Mouse (Mus musculus) embryonic facial prominence, embryonic 11.5 days (tissue): ENCODE results near the gene Tyms. TPM values are rescaled to one million over a fixed set of nuclear protein-coding genes. Genes with fewer than 3 reads are reported as not detected.

ENCODE experiments used
- ATAC-seq: fragments of 200-750 bp; cut with Nextera tagmentation; replicated peaks from 2 replicates; pipeline ENCODE4 v1.8.0; 2017; ENCODE audit warnings: low read depth; ENCODE audit not compliant: insufficient number of reproducible peaks, low FRiP score, low TSS enrichment
- DNase-seq: peaks from one replicate; pipeline ENCODE4 v3.0.0-alpha.2; 2015; ENCODE audit warnings: low spot score
- H3K27ac ChIP-seq: fragments of 300-500 bp; sonication (generic); replicated peaks from 2 replicates; pipeline ENCODE4 v1.5.1; 2014; ENCODE audit warnings: mild to moderate bottlenecking, low read depth, low read length, control low read depth
- H3K27me3 ChIP-seq: fragments of 300-500 bp; sonication (generic); 2 replicates; pipeline ENCODE4 v1.6.1; 2014; ENCODE audit warnings: mild to moderate bottlenecking, low read length, moderate library complexity, mixed read lengths; ENCODE audit not compliant: control insufficient read depth, insufficient read depth
- H3K36me3 ChIP-seq: fragments of 300-500 bp; sonication (generic); replicated peaks from 2 replicates; pipeline ENCODE4 v1.6.1; 2014; ENCODE audit warnings: low read depth, mild to moderate bottlenecking, low read length, moderate library complexity, mixed read lengths; ENCODE audit not compliant: control insufficient read depth, insufficient read depth
- H3K4me1 ChIP-seq: fragments of 300-500 bp; sonication (generic); 2 replicates; pipeline ENCODE4 v1.6.1; 2014; ENCODE audit warnings: low read length, mixed read lengths; ENCODE audit not compliant: control insufficient read depth, insufficient read depth
- H3K4me2 ChIP-seq: fragments of 300-500 bp; sonication (generic); 2 replicates; pipeline ENCODE4 v1.6.1; 2014; ENCODE audit warnings: low read depth, mild to moderate bottlenecking, control low read depth, low read length, moderate library complexity
- H3K4me3 ChIP-seq: fragments of 300-500 bp; sonication (generic); 2 replicates; pipeline ENCODE4 v1.5.1; 2014; ENCODE audit warnings: low read depth, low read length, control low read depth
- H3K9ac ChIP-seq: fragments of 300-500 bp; sonication (generic); replicated peaks from 2 replicates; pipeline ENCODE4 v1.6.1; 2014; ENCODE audit warnings: mild to moderate bottlenecking, control low read depth, low read length
- H3K9me3 ChIP-seq: fragments of 300-500 bp; sonication (generic); replicated peaks from 2 replicates; pipeline ENCODE4 v1.6.1; 2016; ENCODE audit warnings: mild to moderate bottlenecking, low read length, inconsistent platforms, mixed read lengths; ENCODE audit not compliant: control insufficient read depth
- WGBS: fragments of 180-500 bp; shearing (Covaris S2); extraction: QIAGEN DNeasy Blood & Tissue Kit; methylation state at CpG from one replicate; pipeline ENCODE4 v1.1.7; 2014; 5-methylcytosine and 5-hydroxymethylcytosine counted together
- polyA plus RNA-seq: library from polyadenylated mRNA; unstranded; fragments of >200 nt; fragmentation: Nextera tagmentation; extraction: Ambion mirVana; gene quantifications from 2 replicates; pipeline ENCODE4 v1.2.1, GENCODE M21; 2014

The Tyms gene
- polyA plus RNA-seq, 1 experiment from 2014 or later = 418 TPM

DNA sequence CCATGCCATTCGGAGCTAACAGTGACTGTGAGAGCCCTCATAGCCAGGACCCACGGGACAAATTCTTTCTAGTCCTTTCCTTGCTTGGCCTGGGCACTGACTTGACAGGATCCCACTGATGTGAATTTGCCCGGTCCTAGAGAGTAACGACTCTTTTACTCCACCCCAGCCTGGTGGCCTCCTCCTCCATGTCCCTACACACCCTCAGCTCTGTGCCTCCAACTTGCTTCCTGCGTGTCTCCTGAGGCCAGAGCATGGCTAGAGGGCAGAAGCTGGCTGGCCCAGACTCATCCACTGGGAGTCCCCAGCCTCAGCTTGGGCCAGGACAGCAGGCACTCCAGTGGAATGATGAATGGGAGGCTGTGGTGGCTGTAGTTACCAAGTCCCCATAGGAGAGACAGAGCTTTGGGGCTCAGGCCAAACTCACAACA is 34.2 kb upstream of the Tyms start:
- Histone ChIP-seq H3K4me2 (no peak overlapping the region), H3K27me3 (peaks cover 39% of the 10 kb centered on the region), H3K9ac (peak overlapping the region; percentile 6; the same call in 1 of the 2 replicates), H3K4me1 (peaks cover 30% of the 10 kb centered on the region), H3K9me3 (no peaks in the 10 kb centered on the region), H3K4me3 (no peak overlapping the region), H3K36me3 (no peaks in the 10 kb centered on the region), H3K27ac (no peak overlapping the region)
- DNase-seq (no peak), ATAC-seq (no peak)
- WGBS = 6% methylated on average over 5 of the region's 5 CpGs

DNA sequence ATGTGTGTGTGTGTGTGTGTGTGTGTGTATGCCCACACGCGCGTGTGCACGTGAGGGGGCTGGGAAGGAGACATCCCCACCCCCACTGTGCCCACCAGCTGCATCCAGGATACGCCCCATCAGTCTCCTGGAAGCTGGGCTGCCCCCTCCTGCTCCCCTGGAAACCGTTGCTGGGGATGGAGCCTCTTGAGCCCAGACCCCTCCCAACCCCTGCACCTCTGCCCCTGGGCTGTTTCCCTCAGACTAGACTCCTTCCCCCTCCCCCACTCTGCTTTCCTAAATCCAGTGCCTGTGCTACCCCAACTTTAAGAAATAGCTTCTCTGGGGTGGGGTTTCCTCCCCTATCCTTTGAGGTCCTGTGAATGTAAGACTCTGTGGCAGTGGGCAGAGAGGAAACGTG is 33.8 kb upstream of the Tyms start:
- peaks cover 30% of the 10 kb centered on the region for H3K4me1 ChIP-seq
- peak overlapping the region; percentile 6; the same call in 1 of the 2 replicates for H3K9ac ChIP-seq
- H3K27me3 ChIP-seq = peaks cover 35% of the 10 kb centered on the region
- 4% methylated on average over 7 of the region's 7 CpGs for WGBS
- no peak overlapping the region for H3K27ac ChIP-seq
- H3K36me3 ChIP-seq = no peaks in the 10 kb centered on the region
- no peaks in the 10 kb centered on the region for H3K9me3 ChIP-seq
- no peak overlapping the region for H3K4me3 ChIP-seq
- no peak overlapping the region for H3K4me2 ChIP-seq
- DNase-seq = peak; percentile 54
- 0 out of 2 replicates have a peak, but pooled peaks have one; percentile 26 for ATAC-seq

DNA sequence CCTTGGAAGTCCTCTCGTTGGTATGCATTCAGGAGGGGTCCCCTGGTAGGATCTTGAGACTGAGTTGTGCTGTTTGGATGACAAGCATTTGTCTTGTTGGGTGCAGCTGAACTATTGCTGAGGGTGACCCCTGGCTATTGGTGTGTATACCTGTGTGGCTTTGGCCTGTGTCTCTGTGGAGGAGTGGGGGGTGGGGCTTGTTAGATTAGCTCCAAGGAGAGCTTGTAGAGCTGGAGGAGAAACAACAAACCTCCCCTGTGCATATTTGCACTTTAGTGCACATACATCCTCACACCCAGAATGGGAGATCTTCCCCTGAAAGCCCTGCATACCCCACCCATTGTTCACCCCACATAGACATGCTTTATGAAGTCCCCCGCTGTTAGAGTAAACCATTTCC is 33.3 kb upstream of the Tyms start:
- Histone ChIP-seq H3K9ac (no peak overlapping the region), H3K27me3 (peaks cover 34% of the 10 kb centered on the region), H3K4me1 (peaks cover 30% of the 10 kb centered on the region), H3K9me3 (no peaks in the 10 kb centered on the region), H3K4me2 (no peak overlapping the region), H3K27ac (no peak overlapping the region), H3K4me3 (no peak overlapping the region), H3K36me3 (no peaks in the 10 kb centered on the region)
- no peak for ATAC-seq
- no peak for DNase-seq
- 14% methylated on average over 2 of the region's 2 CpGs for WGBS

DNA sequence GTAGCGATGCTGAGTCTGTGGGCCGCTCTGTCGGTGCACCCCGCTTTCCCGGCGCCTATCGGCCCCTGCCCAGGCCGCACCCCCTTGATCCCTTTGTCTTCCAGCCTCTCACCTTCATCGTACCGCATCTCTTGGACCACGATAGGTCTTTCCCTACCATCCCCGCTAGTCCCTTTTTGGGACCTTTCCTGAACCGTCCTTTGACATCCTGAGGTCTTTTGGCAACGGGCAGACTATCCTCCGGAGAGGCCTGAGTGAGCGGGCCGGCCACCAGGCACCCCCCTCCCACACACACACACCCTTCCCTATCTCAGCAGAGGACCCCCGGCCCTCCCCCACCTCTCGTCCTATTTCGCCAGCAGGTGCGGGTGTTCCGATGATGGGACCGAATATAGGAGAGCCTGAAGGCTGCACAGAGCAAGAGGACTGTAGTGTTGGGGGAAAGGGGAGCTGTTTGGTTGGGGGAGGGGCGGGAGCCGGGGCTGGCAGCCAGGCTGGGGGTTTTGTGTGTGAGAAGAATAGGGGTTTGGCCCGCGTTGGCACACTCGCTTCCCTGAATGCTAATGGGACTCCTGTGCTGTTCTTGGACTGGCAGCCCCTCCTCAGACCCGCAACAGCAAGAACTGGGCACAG is 32.4 kb upstream of the Tyms start, which contains the start of gene 3110082J24Rik:
Gene 3110082J24Rik, minus strand, starts transcription at position 419 of the 633 bp plus-strand sequence.
- Histone ChIP-seq H3K9ac (peak within 1 kb of the TSS; percentile 48), H3K27me3 (peaks cover 34% of the 10 kb centered on the region), H3K4me3 (peak within 1 kb of the TSS; percentile 50), H3K27ac (no peak within 1 kb of the TSS), H3K9me3 (no peaks in the 10 kb centered on the region), H3K36me3 (no peaks in the 10 kb centered on the region), H3K4me1 (peaks cover 25% of the 10 kb centered on the region), H3K4me2 (peak within 1 kb of the TSS; percentile 98)
- under 1% methylated on average over 29 of the region's 29 CpGs for WGBS
- DNase-seq (no peak), ATAC-seq (no peak)

DNA sequence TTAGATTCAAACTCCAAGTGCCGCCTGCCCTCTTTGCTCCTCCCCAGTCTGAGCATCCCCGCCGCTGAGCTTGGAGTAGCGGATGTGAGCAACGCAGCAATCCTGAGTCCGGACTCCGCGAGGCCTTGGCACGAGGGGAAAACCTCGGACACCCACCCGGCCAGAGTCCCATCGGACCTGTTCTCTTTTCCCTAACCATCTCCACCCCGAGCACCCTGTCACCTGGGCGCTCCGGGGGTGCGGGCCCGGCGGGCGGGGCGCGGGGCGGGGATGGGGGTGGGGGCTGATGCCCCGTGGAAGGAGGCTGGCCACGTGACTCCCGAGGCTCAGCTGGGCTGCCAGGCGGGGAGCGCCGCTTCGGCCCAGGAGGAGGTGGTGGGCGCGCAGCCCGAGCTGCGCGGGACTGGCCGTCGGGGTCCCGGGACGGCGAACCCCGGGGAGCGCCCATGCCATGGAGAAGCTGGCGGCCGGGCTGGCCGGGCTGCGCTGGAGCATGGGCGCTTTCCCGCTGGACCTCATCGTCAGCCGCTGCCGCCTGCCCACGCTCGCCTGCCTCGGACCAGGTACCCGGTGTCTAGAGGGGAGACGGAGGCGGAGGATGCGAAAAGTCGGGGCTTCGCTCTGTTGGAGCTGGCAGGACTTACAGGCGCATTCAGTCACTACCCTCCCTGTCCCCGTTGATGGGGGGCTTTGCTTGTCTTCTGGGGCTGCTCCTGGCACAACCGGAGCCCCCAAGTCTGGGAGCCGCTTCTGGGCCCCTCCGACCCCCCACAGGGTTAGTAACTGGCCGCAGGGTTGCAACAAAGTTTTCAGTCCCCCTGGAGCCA is 31.6 kb upstream of the Tyms start, which contains the start of gene Garem2:
Gene Garem2, plus strand, starts transcription at position 321 of the 827 bp plus-strand sequence.
- Histone ChIP-seq H3K9me3 (no peaks in the 10 kb centered on the region), H3K9ac (peak within 1 kb of the TSS; percentile 48), H3K4me2 (peak within 1 kb of the TSS; percentile 98), H3K27ac (no peak within 1 kb of the TSS), H3K27me3 (peaks cover 34% of the 10 kb centered on the region), H3K4me1 (peaks cover 18% of the 10 kb centered on the region), H3K36me3 (no peaks in the 10 kb centered on the region), H3K4me3 (peak within 1 kb of the TSS; percentile 50)
- under 1% methylated on average over 54 of the region's 65 CpGs for WGBS
- peak; percentile 63 for DNase-seq
- ATAC-seq = peak; percentile 35

DNA sequence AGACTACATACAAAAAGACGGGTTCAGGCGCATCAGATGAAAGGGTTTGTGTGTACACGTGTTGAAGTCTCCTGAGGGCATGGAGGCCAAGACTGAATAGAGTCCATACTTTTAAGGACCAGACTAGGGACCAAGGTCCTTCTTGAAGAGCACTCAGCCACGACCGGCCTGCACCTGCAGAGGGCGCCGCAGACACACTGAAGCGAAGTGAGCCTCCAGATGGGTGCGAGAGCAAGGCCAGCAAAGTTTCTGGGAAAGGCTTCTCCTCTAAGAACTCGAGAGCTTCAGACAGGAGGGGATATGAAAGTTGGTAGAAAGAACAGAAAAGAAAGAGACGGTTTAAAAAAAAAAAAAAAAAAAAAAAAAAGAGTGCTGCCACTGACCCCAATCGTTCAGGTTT is 30.9 kb upstream of the Tyms start:
- H3K9ac ChIP-seq = no peak overlapping the region
- peaks cover 16% of the 10 kb centered on the region for H3K4me1 ChIP-seq
- H3K27me3 ChIP-seq = peaks cover 34% of the 10 kb centered on the region
- no peaks in the 10 kb centered on the region for H3K9me3 ChIP-seq
- no peak overlapping the region for H3K27ac ChIP-seq
- ATAC-seq = no peak
- no peaks in the 10 kb centered on the region for H3K36me3 ChIP-seq
- H3K4me2 ChIP-seq = peak overlapping the region; percentile 98
- WGBS = 2% methylated on average over 12 of the region's 12 CpGs
- DNase-seq = peak; percentile 77
- H3K4me3 ChIP-seq = peak overlapping the region; percentile 50; the same call in 1 of the 2 replicates

DNA sequence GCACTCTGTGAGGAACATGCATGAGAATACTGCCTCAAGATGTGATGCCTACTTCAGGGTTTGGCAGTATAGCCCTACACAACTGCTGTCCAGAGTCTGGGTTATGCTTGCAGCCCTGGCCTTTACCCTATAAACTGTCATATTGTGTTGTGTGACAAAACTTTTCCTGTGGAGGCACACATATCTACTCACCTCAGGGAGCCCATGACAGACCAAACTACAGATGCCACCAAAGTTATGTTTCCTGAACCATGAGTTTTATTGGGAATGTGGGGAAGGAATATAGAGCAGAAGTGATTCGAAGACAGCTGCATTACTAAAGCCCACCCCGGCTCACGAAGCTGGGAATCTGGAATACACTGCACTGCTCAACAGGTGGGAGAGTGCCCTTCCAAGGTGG is 29.9 kb upstream of the Tyms start:
- ATAC-seq (no peak), DNase-seq (no peak)
- Histone ChIP-seq H3K9ac (no peak overlapping the region), H3K36me3 (no peaks in the 10 kb centered on the region), H3K4me1 (peaks cover 16% of the 10 kb centered on the region), H3K27ac (no peak overlapping the region), H3K27me3 (peaks cover 34% of the 10 kb centered on the region), H3K9me3 (no peaks in the 10 kb centered on the region), H3K4me2 (no peak overlapping the region), H3K4me3 (no peak overlapping the region)
- 89% methylated on average over 3 of the region's 3 CpGs for WGBS

DNA sequence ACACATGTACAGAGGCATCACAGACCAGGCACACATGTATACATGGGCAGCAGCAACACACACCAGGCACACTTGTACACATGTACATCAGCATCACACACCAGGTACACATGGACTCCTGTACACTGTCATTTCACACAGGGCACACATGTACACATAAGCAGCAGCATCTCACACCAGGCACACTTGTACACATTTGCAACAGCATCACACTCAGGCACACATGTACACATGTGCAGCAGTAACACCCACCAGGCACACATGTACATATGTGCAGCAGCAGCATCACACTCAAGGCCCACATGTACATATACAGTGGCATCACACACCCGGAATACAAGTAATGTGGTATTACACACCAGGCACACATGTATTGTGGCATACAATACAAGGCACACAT is 24.8 kb upstream of the Tyms start:
- no peaks in the 10 kb centered on the region for H3K4me1 ChIP-seq
- no peak overlapping the region for H3K27ac ChIP-seq
- no peak overlapping the region for H3K4me2 ChIP-seq
- H3K27me3 ChIP-seq = no peaks in the 10 kb centered on the region
- DNase-seq (no peak), ATAC-seq (0 out of 2 replicates have a peak, but pooled peaks have one; percentile 23)
- H3K9ac ChIP-seq = no peak overlapping the region
- no peak overlapping the region for H3K4me3 ChIP-seq
- 83% methylated on average over 1 of the region's 1 CpGs for WGBS
- H3K36me3 ChIP-seq = no peaks in the 10 kb centered on the region
- no peaks in the 10 kb centered on the region for H3K9me3 ChIP-seq
